Mouse (Mus musculus) midbrain, embryonic 12.5 days (tissue): ENCODE data around the gene Mzt1. TPM values are rescaled to one million over a fixed set of nuclear protein-coding genes. Genes with fewer than 3 reads are reported as not detected.

ENCODE experiments used
- ATAC-seq: fragments of 200-750 bp; cut with Nextera tagmentation; 2 replicates; pipeline ENCODE4 v1.8.0; 2017; ENCODE audit warnings: low read depth, moderate TSS enrichment, moderate library complexity; ENCODE audit not compliant: low FRiP score
- H3K27ac ChIP-seq: fragments of 300-500 bp; sonication (generic); replicated peaks from 2 replicates; pipeline ENCODE4 v1.5.1; 2016; ENCODE audit warnings: mild to moderate bottlenecking
- H3K27me3 ChIP-seq: fragments of 300-500 bp; sonication (generic); 2 replicates; pipeline ENCODE4 v1.6.1; 2016; ENCODE audit warnings: mild to moderate bottlenecking
- H3K36me3 ChIP-seq: fragments of 300-500 bp; sonication (generic); 2 replicates; pipeline ENCODE4 v1.6.1; 2016
- H3K4me1 ChIP-seq: fragments of 300-500 bp; sonication (generic); 2 replicates; pipeline ENCODE4 v1.6.1; 2016
- H3K4me2 ChIP-seq: fragments of 300-500 bp; sonication (generic); replicated peaks from 2 replicates; pipeline ENCODE4 v1.6.1; 2016; ENCODE audit warnings: mild to moderate bottlenecking, moderate library complexity
- H3K4me3 ChIP-seq: fragments of 300-500 bp; sonication (generic); 2 replicates; pipeline ENCODE4 v1.5.1; 2016; ENCODE audit warnings: mild to moderate bottlenecking
- H3K9ac ChIP-seq: fragments of 300-500 bp; sonication (generic); replicated peaks from 2 replicates; pipeline ENCODE4 v1.6.1; 2016; ENCODE audit warnings: mild to moderate bottlenecking, moderate library complexity
- H3K9me3 ChIP-seq: fragments of 300-500 bp; sonication (generic); 2 replicates; pipeline ENCODE4 v1.6.1; 2016; ENCODE audit warnings: mild to moderate bottlenecking
- WGBS: fragments of 180-500 bp; shearing (Covaris S2); methylation state at CpG from one replicate; pipeline ENCODE4 v1.1.7; 2016; 5-methylcytosine and 5-hydroxymethylcytosine counted together
- polyA plus RNA-seq: library from polyadenylated mRNA; unstranded; fragments of >200 nt; fragmentation: Nextera tagmentation; extraction: Ambion mirVana; gene quantifications from 2 replicates; pipeline ENCODE4 v1.2.1, GENCODE M21; 2016

Mzt1 gene
- polyA plus RNA-seq, 1 experiment from 2014 or later = 130 TPM

DNA sequence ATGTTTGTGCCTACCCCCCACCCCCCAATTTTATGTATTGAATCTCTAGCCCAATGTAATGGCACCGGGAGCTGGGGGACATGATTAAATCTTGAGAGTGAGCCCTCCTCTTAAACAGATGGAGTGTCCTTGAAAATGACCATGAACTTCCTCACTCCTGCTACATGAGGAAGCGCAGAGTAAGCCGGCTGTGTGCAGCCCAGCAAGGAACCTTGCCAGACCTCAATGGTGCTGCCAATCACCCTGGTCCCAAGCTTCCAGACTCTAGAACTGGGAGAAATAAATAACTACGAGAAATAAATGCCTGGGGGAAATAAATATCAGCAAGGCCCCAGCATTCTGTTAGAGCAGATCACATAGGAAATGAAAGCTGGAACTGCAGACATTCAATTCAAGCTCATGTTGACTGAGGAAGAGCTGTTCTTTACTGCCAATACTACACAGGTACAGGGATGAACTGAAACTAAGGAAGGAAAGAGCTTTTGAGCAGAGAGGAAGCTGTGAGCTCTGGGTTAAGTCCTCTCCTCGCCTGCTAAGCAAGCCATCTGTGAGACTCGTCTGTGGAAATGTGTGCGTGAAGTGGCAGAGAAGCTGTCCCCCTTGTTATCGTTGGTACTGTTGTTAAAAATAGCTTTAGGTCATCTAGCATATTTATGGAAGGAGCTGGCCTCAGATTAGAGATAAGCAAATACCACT, 35.6 kb downstream of the Mzt1 start:
- H3K27me3 ChIP-seq = no peaks in the 10 kb centered on the region
- no peak overlapping the region for H3K4me2 ChIP-seq
- WGBS = 76% methylated on average over 8 of the region's 8 CpGs
- no peak for ATAC-seq
- no peaks in the 10 kb centered on the region for H3K4me1 ChIP-seq
- H3K27ac ChIP-seq = no peak overlapping the region
- H3K9ac ChIP-seq = no peak overlapping the region
- H3K4me3 ChIP-seq = no peak overlapping the region
- no peaks in the 10 kb centered on the region for H3K36me3 ChIP-seq
- H3K9me3 ChIP-seq = no peaks in the 10 kb centered on the region

DNA sequence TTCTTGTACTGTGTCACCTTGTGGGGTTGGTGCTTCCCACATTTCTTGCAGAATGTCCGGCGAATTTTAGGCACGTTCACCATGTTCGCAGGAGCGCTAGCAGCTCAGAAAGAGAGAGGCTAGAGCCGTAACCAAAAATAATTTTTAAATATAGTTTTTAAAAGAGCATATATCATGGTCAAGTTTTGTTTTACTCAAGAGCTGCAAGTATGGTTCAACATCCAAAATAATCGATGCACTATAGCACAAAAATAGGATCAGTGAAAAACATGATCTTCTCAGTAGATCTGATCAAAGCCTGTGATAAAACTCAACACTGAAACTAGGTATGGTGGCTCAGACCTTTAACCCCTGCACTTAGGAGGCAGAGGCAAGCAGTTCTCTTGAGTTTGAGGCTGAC, 51.7 kb downstream of the Mzt1 start, which contains the start of gene Rpl36a-ps1:
Rpl36a-ps1 (minus strand) TSS at position 101 of the 400 bp plus-strand sequence.
- 77% methylated on average over 7 of the region's 7 CpGs for WGBS
- no peak within 1 kb of the TSS for H3K4me2 ChIP-seq
- H3K27ac ChIP-seq = no peak within 1 kb of the TSS
- no peaks in the 10 kb centered on the region for H3K4me1 ChIP-seq
- H3K27me3 ChIP-seq = no peaks in the 10 kb centered on the region
- H3K9me3 ChIP-seq = no peaks in the 10 kb centered on the region
- H3K36me3 ChIP-seq = no peaks in the 10 kb centered on the region
- H3K9ac ChIP-seq = no peak within 1 kb of the TSS
- ATAC-seq = no peak
- no peak within 1 kb of the TSS for H3K4me3 ChIP-seq

DNA sequence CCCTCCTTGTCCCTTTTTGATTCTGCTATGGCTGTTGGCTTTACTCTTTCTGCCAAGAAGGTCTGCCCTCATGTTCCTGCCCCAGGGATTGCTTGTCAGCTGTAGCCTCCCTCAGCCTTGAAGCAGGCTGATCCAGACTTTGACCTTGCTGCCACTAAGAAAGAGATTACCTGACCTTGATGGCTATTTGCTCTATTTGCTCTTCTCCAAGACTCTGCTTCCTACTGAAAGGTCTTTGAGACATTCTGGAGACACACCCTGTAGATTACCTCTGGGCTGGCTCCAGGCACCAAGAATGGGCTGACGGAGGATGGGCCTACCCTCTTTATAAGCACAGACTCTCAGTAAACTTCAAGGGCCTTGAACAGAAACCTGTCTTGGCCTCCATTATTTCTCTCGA, 53.5 kb downstream of the Mzt1 start:
- Histone ChIP-seq H3K4me1 (no peaks in the 10 kb centered on the region), H3K27ac (no peak overlapping the region), H3K4me2 (no peak overlapping the region), H3K4me3 (no peak overlapping the region), H3K9me3 (no peaks in the 10 kb centered on the region), H3K27me3 (no peaks in the 10 kb centered on the region), H3K9ac (no peak overlapping the region), H3K36me3 (no peaks in the 10 kb centered on the region)
- WGBS = 82% methylated on average over 2 of the region's 2 CpGs
- no peak for ATAC-seq

DNA sequence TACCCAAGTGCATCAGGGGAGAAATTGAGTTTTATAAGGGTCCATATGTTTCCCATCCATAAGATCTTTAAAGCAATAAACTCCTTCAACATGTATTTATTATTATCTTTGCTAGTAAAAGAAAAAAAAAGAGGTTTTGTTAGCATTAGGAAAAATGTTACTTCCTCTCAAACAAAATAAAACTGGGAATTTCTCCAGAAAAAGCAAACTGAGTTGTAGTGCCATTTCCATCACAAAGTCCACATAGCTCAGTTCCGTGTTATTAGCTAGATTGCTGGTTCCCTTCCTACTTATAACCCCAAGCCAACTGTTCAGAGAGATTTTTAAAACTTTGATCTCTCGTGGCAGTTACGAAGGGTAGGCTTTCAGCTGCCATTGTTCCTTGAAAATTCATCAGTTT, 55.3 kb downstream of the Mzt1 start:
- 59% methylated on average over 3 of the region's 3 CpGs for WGBS

DNA sequence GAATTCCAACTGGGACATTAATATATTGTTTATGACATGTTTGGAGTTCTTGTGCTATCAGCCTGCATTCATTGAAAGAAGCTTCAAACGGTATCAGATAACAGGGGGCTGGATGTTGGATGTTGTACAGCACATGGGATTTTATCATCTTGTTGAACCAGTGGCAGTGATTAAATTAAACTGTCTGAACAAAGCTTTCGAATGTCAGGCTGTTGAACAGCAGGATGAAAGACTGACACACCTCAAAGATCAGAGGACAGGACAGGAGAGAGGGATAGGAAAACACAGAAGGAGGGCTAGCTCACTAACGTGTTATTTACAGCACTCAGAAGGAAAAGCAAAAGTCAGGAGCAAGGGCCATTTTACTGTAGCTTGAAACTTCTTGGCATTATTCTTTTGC, 56.1 kb downstream of the Mzt1 start:
- no peaks in the 10 kb centered on the region for H3K4me1 ChIP-seq
- H3K4me3 ChIP-seq = no peak overlapping the region
- no peak for ATAC-seq
- H3K27me3 ChIP-seq = no peaks in the 10 kb centered on the region
- H3K9ac ChIP-seq = no peak overlapping the region
- no peaks in the 10 kb centered on the region for H3K36me3 ChIP-seq
- no peak overlapping the region for H3K4me2 ChIP-seq
- H3K9me3 ChIP-seq = no peaks in the 10 kb centered on the region
- 48% methylated on average over 3 of the region's 3 CpGs for WGBS
- H3K27ac ChIP-seq = no peak overlapping the region

More for the DNA sequence above, 55.3 kb downstream of the Mzt1 start:
- no peak overlapping the region for H3K4me3 ChIP-seq
- no peaks in the 10 kb centered on the region for H3K9me3 ChIP-seq
- H3K9ac ChIP-seq = no peak overlapping the region
- H3K27me3 ChIP-seq = no peaks in the 10 kb centered on the region
- H3K4me2 ChIP-seq = no peak overlapping the region
- no peaks in the 10 kb centered on the region for H3K36me3 ChIP-seq
- H3K27ac ChIP-seq = no peak overlapping the region
- ATAC-seq = no peak
- H3K4me1 ChIP-seq = no peaks in the 10 kb centered on the region

Other genes with a start within 250 kb of the Mzt1 start
- gene Rpl36a-ps1, start 51.8 kb downstream of the Mzt1 start, polyA plus RNA-seq = 0.94 TPM in 1 of 2 replicates, not detected in the other
- 65.4 and 65.9 TPM in 2 replicates for gene Bora, start 88 bp upstream of the Mzt1 start, polyA plus RNA-seq
- gene Pibf1, start 53.3 kb upstream of the Mzt1 start, polyA plus RNA-seq = 24.5 and 26.3 TPM in 2 replicates
- 40.3 and 41.2 TPM in 2 replicates for gene Dis3, start 53.6 kb upstream of the Mzt1 start, polyA plus RNA-seq